Mouse (Mus musculus) lung, adult 18-20 months (tissue): Measurements from ENCODE around the gene Klf15.

Experiments used
- DNase-seq, 2 experiments: peaks; one replicate each; pipeline ENCODE4 v3.0.0; 2022; ENCODE audit warnings: mixed read lengths in 2 of 2

Klf15 gene

DNA sequence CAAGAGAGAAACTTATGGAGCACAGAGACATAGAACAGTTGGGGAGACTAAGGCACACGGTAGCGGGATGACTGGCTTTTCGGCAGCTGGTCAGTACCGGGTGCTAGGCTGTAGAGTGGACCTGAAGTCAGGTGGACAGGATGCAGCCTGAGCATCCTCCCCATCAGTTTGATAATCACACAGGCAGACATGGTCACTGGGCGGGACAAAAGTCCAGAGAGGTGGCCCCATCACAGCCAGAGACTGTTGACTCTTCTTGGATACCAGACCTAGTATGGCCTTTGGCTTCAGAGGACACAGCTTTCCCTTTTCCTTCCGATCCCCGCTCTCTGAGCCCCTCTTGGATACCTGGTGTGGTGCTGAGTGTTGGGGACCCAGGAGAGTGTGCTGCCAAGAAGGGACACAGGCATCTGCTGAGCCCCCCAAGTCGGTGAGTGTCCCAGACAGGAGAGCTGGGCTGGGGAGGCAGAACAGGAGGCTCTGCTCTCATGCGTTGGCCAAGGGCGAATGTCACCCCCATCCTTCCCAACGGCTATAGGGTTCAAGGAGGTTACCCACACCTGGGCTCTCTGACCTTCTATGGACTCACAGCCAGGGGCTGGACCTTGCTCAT lies 2.8 kb downstream of the Klf15 start:
- DNase-seq: no peak

DNA sequence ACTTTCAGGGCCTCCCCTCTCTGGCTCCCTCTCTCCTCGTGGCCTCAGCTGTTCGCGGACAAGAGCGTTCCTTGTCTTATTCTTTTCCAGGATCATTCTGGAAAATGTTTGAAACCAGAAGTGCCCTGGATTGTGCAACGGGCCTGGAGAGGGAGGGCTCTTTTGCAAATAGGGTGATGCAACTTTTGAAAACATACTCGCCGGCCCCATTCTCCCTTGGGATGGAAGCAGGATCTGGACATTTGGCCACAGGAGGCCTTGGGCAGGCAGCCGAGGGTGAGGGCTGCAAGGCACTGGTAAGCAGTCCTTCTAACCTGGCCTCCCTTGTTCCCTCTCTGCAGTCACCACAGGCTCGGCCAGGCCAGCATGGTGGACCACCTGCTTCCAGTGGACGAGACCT lies 3.7 kb downstream of the Klf15 start:
- DNase-seq: peak; percentile 86 to 90

DNA sequence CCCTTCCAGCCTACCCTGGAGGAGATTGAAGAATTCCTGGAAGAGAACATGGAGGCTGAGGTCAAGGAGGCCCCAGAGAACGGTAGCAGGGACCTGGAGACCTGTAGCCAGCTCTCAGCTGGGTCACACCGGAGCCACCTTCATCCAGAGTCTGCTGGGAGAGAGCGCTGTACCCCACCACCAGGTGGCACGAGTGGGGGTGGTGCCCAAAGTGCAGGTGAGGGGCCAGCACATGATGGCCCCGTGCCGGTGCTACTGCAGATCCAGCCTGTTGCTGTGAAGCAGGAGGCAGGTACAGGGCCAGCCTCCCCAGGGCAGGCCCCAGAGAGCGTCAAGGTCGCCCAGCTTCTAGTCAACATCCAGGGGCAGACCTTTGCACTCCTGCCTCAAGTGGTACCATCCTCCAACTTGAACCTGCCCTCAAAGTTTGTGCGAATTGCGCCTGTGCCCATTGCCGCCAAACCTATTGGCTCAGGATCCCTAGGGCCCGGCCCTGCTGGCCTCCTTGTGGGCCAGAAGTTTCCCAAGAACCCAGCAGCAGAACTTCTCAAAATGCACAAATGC lies 4.6 kb downstream of the Klf15 start:
- DNase-seq: no peak

DNA sequence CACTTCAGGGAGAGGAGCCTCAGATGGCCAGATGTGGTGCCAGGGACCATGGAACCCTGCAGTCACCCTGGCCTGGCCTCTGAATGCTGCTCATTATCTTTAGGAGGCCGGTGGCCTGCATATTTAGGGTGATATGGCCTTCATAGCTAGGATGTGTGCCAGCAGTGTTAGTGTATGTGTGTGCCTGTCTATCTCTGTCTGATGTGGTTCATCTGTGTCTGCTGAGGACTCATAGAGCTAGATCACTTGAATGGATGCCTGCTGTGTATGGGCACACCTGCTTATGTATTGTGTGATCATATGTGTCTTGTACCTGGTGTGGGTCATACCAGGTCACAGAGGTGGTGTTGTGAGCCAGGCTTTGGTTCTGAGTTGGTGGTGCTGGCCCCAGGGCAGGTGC lies 5.8 kb downstream of the Klf15 start:
- no peak for DNase-seq

DNA sequence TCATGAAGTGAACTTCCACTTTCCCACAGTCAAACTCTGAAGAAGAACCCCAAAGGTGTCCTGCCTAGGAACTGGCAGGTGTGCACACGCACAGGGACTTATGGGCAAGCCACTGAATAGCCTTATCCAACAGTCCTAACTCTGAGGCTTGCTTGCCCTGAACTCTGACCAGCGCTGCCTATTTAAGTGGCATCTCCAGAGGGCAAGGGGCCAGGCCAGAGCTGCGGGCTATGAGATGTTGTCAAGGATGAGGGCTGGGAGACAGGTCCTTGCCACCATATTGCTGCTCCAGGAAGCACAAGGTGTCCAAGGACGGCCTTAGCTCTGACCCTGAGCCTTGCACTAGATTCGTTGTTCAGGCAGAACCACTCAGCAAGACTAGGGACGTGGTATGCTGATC lies 6.7 kb downstream of the Klf15 start:
- no peak for DNase-seq

DNA sequence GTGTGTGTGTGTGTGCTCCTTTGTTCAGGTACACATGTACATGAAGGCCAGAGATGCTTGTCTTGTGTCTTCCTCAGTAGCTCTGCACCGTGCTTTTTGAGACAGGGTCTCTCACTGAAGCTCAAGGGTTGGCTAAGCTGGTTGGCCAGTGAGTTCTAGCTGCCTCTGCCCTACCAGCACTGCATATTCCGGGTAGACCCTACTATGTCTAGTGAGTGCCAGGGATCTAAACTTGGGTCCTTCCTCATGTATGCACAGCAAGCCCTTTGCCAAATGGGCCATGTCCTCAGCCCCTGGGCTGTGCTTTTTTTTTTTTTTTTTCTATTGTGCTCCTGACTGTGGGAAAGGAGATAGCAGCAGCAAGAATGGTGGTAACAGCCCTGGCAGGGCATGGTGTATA lies 7.9 kb downstream of the Klf15 start:
- DNase-seq: no peak

DNA sequence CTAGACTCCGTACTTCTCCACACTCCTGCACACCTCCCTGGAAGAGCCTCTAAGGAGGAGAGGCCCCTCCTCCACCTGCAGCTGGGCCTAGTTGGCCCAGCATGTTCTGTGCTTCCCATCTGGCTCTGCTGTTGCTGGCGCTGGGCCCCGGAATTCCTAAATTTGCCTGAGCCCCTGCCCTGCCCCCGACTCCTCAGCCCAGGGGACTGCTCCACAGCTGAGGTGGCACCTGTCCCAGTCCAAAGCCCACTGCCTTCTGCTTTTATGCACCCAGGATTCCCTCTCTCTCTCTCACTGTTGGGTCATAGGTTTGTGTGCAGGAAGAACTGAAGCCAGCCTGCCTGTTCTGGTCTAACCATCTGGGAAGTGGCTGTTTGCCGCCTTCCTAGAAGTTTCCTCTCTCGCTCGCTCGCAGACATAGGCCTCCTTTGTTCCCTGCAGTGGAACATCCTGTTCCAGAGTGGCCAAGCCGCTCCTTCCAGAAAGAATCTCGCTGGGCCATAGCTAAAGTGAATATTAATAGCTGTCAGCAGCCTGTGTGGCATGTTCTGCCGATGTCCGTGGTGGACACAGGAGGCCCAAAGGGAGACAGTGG lies 8.7 kb downstream of the Klf15 start:
- DNase-seq: peak; percentile 68 to 82

DNA sequence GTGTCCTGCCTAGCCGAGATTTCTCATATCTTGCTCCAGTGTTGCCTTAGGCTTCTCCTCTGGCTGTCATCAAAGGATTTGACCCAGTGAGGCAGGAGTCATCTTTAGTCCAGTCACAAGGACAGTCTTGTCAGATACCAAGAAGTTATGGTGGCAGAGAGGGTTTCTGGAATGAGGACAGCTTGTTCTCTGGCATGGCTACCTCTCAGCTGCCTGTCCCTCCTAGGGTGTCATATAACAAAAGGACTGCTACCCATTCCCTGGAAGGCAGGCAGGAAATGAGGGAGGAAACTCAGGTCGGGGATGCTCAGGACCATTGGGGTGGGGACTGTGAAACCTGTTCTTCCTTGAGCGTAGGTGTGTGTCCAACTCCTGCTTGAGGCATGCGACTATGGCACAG lies 9.7 kb downstream of the Klf15 start:
- DNase-seq: no peak

DNA sequence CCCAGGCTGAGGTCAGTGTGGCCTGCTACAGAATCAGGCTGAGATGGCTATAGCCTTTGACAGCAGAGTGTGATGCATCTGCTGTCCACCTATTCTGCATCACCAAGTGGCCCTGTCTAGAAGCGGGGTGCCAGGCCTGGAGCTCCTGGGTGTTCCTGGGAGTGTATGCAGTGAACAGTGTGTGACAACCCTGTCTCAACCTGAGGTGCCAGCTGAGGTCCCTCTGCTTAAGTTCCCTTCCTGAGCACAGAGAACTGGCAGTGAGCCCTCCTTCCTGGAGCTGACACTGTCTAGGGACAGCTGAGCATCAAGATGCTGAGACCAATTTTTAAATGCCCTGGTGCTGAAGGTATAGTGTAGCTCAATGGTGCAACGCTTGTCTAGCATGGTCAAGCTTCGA lies 10.3 kb downstream of the Klf15 start:
- DNase-seq: no peak

DNA sequence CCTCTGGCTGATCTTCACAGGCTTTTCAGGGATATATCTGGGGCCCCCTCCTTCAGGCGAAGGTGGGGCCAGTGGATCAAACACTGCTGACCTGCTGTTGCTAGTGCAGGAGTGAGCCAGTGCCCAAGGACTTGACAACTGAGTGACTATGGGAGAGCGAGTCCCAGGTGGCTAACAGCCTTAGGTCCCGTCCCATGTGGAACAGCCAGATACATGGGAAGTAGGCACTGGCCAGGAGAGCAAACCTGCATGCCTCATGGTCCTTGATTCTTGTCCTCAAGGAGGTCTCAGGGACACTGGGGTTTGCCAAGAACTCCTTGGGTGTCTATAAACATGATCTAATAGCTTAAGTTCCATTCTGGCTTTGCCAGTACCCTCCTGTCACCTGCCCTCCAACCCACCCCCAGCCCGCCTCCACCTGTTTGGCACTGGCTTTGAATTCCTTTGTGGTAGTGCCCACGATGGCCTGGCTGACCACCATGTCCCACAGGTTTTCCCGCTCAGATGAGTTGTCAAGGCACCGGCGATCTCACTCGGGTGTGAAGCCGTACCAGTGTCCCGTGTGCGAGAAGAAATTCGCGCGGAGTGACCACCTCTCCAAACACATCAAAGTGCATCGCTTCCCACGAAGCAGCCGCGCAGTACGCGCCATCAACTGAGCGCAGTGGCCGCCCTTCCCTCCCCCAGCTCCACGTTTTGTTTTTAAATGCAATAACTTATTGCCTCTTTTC lies 11.4 kb downstream of the Klf15 start:
- DNase-seq: peak in 1 of 2 experiments; percentile 43

DNA sequence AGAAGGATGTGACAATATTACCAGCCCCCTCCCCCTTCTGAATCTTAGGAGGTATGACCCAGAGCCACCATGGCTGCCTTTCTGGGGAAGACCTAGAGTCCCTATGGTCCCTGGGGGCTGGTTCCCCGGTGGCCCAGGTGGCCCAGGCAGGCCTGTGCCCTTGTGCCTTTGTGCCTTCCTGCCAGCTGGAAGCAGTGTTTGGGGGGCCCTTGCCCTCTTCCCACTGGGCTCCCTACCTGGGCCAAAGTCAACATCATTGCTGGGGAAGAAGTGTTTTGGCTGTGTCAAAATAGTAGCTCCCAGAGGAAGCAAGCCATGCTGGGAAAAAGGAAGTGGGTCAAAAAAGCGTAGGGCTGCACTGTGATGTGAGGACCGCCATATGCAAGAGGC lies 12.0 kb downstream of the Klf15 start:
- peak in 1 of 2 experiments; percentile 19 for DNase-seq

DNA sequence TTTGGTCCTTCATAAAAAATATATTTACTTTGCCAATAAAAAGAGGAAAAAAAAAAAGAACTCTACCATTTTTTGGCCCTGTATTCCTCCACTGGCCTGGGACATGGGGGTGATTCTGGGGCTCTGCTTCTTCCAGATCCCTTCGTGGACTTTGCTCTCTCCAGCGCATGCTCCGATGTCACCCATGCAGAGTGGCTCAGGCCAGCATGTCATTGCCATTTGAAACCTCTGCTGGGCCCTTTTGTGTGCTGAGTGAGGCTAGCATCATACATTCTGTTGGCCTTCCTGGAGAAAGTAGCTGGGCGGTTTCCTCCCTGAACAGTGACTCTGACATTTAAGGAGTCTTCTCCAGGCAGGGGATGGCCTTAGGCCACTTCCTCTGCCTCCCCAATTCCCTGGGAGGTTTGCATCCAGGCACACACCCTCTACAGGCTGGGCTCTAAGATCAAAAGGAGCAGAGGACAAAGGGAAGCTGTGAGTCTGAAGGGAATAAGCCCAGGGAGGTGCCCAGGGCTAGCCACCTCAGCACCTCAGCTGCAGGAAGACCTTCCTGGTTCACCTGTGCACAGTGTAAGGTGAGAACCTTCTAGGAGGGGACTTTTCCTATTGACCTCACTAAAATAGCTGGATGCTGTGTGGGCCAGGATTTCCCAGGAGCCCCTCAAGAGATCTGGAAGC lies 12.9 kb downstream of the Klf15 start:
- DNase-seq: no peak

DNA sequence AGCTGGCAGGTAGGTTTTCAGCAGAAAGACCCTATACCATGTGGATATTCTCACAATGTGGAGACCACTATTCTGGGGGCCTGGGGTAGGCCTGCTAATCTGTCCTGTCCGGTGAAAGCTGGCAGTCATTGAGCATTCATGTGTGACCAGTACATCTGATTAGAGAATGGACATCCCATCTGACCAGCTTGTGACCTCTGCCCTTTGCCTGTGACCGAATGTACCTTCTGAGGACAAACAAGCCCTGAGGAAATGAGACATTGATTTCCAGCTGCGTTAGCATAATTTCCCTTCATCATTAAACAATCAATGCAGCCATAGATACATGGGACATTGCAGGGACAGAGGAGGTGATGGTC lies 13.5 kb downstream of the Klf15 start:
- DNase-seq: no peak

DNA sequence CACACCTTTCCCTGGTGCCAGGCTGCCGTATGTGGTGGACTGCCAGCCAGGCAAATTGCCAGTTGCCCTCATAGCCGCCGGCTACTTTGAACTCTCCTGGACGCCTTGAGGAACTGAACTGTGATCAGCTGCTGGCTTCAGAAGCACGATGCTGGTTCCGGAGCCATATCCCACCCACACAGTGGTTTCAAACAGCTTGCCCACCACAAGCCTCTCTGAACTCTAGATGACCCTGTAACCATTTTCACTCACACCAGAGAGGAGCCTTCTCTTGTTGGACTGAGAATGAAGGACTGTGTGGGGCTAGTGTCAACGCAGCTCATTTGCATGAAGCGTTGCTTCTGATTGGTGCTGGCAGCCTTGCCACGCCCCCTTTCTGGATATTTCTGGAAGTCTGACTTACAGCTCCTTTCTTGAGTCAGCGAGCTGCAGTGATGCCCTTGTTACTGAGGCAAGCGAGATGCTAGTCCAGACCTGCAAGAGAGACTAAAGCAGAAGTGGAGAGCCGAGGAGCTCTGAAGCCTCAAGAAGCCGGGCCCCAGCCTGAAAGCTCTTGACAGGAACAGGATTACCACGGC lies 14.7 kb downstream of the Klf15 start:
- peak; percentile 65 to 67 for DNase-seq

DNA sequence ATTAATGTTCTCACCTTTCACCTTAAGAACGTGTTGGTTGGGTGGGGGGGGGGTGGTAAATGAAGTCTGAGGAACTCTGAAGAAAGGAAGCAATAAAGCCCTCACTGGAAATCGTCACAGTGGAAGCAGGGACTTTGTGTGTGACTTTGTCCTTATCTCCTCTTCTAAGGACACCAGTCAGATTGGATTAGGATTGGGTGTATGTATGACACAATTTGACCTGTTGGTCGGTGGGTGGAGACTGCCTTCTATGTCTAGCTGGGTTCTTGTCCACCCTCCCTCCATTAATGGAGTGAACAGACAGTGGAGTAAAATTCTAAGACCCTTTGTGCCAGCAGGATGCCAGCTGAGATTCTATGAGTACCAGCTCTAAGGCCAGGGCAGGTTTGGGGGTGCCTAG lies 21.9 kb downstream of the Klf15 start:
- no peak for DNase-seq

DNA sequence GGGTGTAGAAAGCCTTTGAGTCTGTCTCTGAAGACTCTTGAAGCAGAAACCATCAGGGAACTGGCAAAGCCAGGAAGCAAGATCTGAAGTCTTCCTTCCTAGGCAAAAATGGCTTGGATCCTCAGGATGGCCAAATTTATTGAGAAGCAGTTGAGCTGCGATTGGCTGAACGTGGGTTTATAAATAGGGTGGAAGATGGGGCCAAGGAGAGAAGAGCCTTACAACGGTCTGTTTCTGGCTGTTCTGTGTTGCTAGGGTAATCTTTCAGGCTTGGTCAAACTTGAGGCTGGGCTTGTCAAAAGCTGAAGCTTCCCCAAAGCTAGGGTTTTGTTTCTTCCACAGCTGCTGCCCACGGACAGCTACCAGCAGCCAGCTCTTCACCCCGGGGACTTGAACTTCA lies 22.5 kb downstream of the Klf15 start:
- DNase-seq: no peak

DNA sequence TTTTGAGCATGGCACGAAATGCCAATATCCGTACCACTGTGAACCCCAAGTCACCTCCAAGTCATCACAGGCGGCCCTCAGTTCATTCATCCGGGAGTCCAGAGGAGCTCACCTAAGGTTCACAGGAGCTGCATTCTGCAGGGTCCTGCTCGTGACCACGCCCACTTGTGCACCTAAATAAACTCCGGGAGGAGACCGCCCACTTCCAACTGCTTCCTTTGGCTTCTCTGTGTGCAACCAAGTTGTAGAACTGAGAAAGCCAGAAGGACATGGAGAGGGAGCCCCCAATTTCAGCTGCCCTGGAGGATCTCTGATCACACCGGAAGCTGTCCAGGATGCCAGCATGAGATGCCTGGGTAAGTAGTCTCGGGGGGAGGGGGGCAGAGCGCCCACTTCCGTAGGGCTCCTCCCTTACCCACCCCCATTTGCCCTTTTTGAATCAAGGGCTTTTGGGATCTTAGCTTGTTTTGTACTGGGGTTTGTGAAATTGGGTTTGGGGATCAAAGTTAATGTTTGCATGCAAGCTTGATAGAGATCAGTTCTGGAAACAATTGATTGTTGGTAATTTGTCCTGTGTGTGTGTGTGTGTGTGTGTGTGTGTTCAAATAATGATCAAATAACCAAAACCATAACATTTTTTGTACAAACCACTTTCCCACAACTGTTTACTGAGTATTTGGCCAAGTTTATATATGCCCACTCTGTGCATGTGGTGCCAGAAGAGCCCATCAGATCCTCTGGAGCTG lies 24.0 kb downstream of the Klf15 start, which contains the start of gene Aldh1l1:
Gene Aldh1l1 (plus strand): TSS at position 252 of the 746 bp plus-strand sequence.
- no peak for DNase-seq

DNA sequence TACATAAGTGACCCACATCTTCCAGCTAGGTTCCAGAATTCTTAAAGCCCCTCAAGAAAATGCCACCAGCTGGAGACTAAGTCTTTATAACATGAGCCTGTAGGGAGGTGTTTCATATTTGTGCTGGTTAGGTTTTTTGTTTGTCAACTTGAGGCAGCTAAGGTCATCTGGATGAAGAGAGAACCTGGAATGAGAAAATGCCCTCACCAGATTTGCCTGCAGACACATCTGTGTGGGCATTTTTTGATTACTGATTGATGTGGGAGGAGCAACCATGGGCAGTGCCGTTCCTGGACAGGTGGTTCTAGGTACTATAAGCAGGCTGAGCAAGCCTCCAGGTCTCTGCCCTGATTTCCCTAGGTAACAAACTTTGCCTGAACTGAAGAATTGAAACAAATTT lies 25.2 kb downstream of the Klf15 start:
- DNase-seq: no peak

DNA sequence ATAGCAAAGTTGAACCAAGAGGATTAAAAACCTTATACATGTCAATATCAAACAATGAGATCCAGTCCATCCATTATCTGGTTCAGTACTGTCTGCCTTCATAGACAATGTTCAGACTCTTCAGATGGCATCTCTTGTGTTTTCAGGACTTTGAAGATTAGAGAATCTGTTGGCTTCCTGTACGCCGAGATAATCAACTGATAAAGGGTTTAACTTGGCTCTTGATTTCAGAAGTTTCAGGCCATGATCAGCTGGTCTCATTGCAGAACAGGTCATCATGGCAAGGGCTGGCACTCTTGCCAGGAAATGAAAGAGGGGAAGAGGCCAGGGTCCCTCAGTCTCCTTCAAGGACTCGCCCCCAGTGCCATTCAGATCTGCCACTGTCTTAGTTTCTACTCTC lies 27.2 kb downstream of the Klf15 start:
- DNase-seq: no peak

DNA sequence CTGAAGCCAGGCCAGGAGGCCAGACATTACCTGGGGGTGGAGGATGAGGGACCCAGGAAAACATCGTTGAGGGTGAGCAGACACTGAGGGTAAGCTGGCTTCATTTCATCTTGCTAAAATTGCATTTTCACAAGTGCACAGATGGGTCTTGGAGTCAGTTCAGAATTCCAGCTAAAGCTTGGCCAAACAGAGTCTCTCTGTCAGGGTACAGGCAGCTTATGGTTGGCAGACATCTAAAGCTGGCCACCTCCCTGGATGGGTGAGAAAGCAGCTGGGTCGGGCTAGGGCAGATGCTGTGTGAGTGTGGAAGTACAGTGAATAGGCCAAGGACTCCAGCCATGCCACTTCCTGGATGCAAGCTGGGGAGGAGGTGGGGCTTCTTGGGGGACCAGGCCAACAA lies 28.6 kb downstream of the Klf15 start:
- DNase-seq: no peak

DNA sequence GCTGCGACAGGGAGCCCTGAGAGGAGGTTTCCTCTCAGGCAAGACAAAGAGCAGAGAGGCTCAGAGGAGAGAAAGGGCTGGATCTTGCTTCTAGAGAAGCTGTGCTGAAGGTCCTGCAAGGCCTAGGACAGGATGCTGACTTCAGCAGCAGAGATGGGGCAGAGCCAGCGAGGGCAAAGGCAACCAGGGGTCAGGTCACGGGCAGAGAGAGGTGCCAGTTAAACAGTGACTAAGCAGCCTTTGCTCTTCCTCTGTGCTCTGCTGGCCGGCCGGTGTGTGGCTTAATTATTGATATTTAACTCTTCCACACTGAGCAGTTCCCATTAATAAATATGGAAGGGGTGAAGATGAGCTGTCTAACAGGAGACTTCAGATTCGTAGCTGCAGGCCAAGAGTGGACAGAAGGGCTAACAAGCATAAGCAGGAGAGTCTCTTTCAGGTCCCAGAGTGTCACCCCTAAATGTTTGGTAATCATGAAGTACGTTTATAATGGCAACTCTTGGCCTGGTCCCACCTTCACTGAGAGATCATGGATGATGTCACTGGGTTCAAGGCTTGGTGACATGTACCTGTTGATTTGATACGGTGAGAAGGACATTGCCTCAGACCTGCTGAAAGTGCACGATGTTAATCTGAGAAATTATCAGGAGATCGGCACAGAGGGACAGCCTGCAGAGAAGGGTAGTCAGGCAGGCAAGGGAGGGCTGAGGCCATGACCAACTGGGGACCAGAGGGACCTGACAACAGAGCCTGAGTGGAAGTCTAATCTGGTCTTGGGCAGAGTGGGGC lies 29.8 kb downstream of the Klf15 start:
- DNase-seq: no peak

DNA sequence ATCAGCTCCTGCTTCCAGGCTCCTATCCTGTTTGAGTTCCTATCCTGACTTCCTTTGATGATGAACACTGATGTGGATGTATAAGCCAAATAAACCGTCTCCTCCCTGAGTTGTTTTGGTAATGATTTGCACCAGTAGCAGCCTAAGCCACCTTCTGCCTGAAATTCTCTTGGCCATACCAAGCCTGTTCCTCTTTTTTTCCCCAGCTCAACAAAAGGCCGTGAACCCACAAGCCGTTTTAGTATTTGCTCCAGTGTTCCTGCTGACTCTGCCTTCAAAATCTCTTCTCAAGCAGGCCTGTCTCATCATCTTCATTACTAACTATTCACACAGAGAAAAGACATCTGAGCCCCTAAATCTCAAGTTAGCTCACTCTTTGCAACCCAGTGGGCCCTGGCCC lies 31.8 kb downstream of the Klf15 start:
- DNase-seq: no peak
